Mouse (Mus musculus): ENCODE results near the gene Olfr704.
"Not testable (repeated sequence)": the region's sequence is repeated elsewhere in the genome, so short reads cannot be mapped to it uniquely, and the experiment has no call there.

Gene Olfr704

GRCm38 (mm10) chr7:106862885-106863284 lies at the start of gene Olfr704:
Olfr704 (plus strand) TSS chr7:106863185.
- in situ Hi-C loops (cut with MboI; ENCODE audit: low pct_unique_long_range_greater_than_20kb in 1 of 2, low sequenced_read_pairs in 2 of 2, unreplicated experiment in 1 of 2), result no loop called here

GRCm38 (mm10) chr7:106813829-106814228 lies 49.2 kb upstream of the Olfr704 start, which contains the start of gene Olfr701:
Olfr701 (plus strand) TSS chr7:106814129.
- in situ Hi-C loops (cut with MboI; ENCODE audit: low pct_unique_long_range_greater_than_20kb in 1 of 2, low sequenced_read_pairs in 2 of 2, unreplicated experiment in 1 of 2), result no loop called here

GRCm38 (mm10) chr7:106815775-106816174 lies 47.2 kb upstream of the Olfr704 start:
- in situ Hi-C loops (cut with MboI; ENCODE audit: low pct_unique_long_range_greater_than_20kb in 1 of 2, low sequenced_read_pairs in 2 of 2, unreplicated experiment in 1 of 2), result no loop called here

- in situ Hi-C loops (cut with MboI; ENCODE audit: low pct_unique_long_range_greater_than_20kb in 1 of 2, low sequenced_read_pairs in 2 of 2, unreplicated experiment in 1 of 2), result no loop called here
Measured at GRCm38 (mm10) chr7:106818414-106818813, 44.6 kb upstream of the Olfr704 start.

- in situ Hi-C loops (cut with MboI; ENCODE audit: low pct_unique_long_range_greater_than_20kb in 1 of 2, low sequenced_read_pairs in 2 of 2, unreplicated experiment in 1 of 2), result no loop called here
Measured at GRCm38 (mm10) chr7:106833793-106834192, 29.2 kb upstream of the Olfr704 start, which contains the start of gene Olfr702. Olfr702 (minus strand) TSS chr7:106833893.

GRCm38 (mm10) chr7:106843060-106843459 lies 19.9 kb upstream of the Olfr704 start, which contains the start of gene Olfr703:
Olfr703 (plus strand) TSS chr7:106843360.
- in situ Hi-C loops (cut with MboI; ENCODE audit: low pct_unique_long_range_greater_than_20kb in 1 of 2, low sequenced_read_pairs in 2 of 2, unreplicated experiment in 1 of 2), result no loop called here

GRCm38 (mm10) chr7:106876791-106877190 lies 13.8 kb downstream of the Olfr704 start, which contains the start of gene Olfr705:
Olfr705 (minus strand) TSS chr7:106876891.
- in situ Hi-C loops (cut with MboI; ENCODE audit: low pct_unique_long_range_greater_than_20kb in 1 of 2, low sequenced_read_pairs in 2 of 2, unreplicated experiment in 1 of 2), result no loop called here

- in situ Hi-C loops (cut with MboI; ENCODE audit: low pct_unique_long_range_greater_than_20kb in 1 of 2, low sequenced_read_pairs in 2 of 2, unreplicated experiment in 1 of 2), result no loop called here
Measured at GRCm38 (mm10) chr7:106888062-106888461, 25.1 kb downstream of the Olfr704 start, which contains the start of gene Olfr706. Olfr706 (minus strand) TSS chr7:106888162.

GRCm38 (mm10) chr7:106901141-106901540 lies 38.2 kb downstream of the Olfr704 start, which contains the start of gene Olfr707:
Olfr707 (minus strand) TSS chr7:106901241.
- in situ Hi-C loops (cut with MboI; ENCODE audit: low pct_unique_long_range_greater_than_20kb in 1 of 2, low sequenced_read_pairs in 2 of 2, unreplicated experiment in 1 of 2), result not testable (repeated sequence)

GRCm38 (mm10) chr7:106907676-106908075 lies 44.7 kb downstream of the Olfr704 start, which contains the start of gene Olfr1532-ps1:
Olfr1532-ps1 (plus strand) TSS chr7:106908001.
- in situ Hi-C loops (cut with MboI; ENCODE audit: low pct_unique_long_range_greater_than_20kb in 1 of 2, low sequenced_read_pairs in 2 of 2, unreplicated experiment in 1 of 2), result no loop called here
